Mouse (Mus musculus) forebrain, postnatal 0 days (tissue): ENCODE results near the gene Utrn. TPM values are rescaled to one million over a fixed set of nuclear protein-coding genes. Genes with fewer than 3 reads are reported as not detected.

Experiments
- ATAC-seq: fragments of 200-750 bp; cut with Nextera tagmentation; 2 replicates; pipeline ENCODE4 v1.8.0; 2017; ENCODE audit warnings: mild to moderate bottlenecking, moderate library complexity
- DNase-seq: peaks from one replicate; pipeline ENCODE4 v3.0.0-alpha.2; 2015
- H3K27ac ChIP-seq: fragments of 300-500 bp; sonication (generic); 2 replicates; pipeline ENCODE4 v1.5.1; 2014; ENCODE audit warnings: low read depth, mild to moderate bottlenecking, antibody characterized with exemption, low read length, moderate library complexity, mixed read lengths
- H3K27me3 ChIP-seq: fragments of 300-500 bp; sonication (generic); 2 replicates; pipeline ENCODE4 v1.6.1; 2014; ENCODE audit warnings: mild to moderate bottlenecking, low read length, mixed read lengths; ENCODE audit not compliant: insufficient read depth
- H3K36me3 ChIP-seq: fragments of 300-500 bp; sonication (generic); 2 replicates; pipeline ENCODE4 v1.6.1; 2014; ENCODE audit warnings: mild to moderate bottlenecking, moderate library complexity; ENCODE audit not compliant: insufficient read depth
- H3K4me1 ChIP-seq: fragments of 300-500 bp; sonication (generic); 2 replicates; pipeline ENCODE4 v1.6.1; 2014; ENCODE audit warnings: antibody characterized with exemption; ENCODE audit not compliant: insufficient read depth
- H3K4me2 ChIP-seq: fragments of 300-500 bp; sonication (generic); 2 replicates; pipeline ENCODE4 v1.6.1; 2014; ENCODE audit warnings: low read depth, mild to moderate bottlenecking, moderate library complexity
- H3K4me3 ChIP-seq: fragments of 300-500 bp; sonication (generic); 2 replicates; pipeline ENCODE4 v1.5.1; 2014; ENCODE audit warnings: low read depth, low read length, mixed read lengths
- H3K9ac ChIP-seq: fragments of 300-500 bp; sonication (generic); 2 replicates; pipeline ENCODE4 v1.6.1; 2014; ENCODE audit warnings: mild to moderate bottlenecking
- H3K9me3 ChIP-seq: fragments of 300-500 bp; sonication (generic); 2 replicates; pipeline ENCODE4 v1.6.1; 2016; ENCODE audit warnings: low read length
- CTCF ChIP-seq: sonication (generic); IDR thresholded peaks from 2 replicates; pipeline ENCODE4 v1.5.1; 2016; ENCODE audit warnings: antibody characterized with exemption, control low read depth, low read depth
- WGBS: fragments of 180-500 bp; shearing (Covaris S2); extraction: QIAGEN DNeasy Blood & Tissue Kit; methylation state at CpG from one replicate; pipeline ENCODE4 v1.1.7; 2014; 5-methylcytosine and 5-hydroxymethylcytosine counted together
- polyA plus RNA-seq: library from polyadenylated mRNA; unstranded; fragments of >200 nt; fragmentation: Nextera tagmentation; extraction: Ambion mirVana; gene quantifications from 2 replicates; pipeline ENCODE4 v1.2.1, GENCODE M21; 2015
- total RNA-seq: library from RNA; depleted of rRNA; stranded (reverse); fragments of >200 nt; gene quantifications from 2 replicates; pipeline ENCODE4 v1.2.3, GENCODE M21; 2014

Gene Utrn
- total and polyA plus RNA-seq, 2 experiments from 2014 or later = 14.2 to 26.8 TPM

DNA sequence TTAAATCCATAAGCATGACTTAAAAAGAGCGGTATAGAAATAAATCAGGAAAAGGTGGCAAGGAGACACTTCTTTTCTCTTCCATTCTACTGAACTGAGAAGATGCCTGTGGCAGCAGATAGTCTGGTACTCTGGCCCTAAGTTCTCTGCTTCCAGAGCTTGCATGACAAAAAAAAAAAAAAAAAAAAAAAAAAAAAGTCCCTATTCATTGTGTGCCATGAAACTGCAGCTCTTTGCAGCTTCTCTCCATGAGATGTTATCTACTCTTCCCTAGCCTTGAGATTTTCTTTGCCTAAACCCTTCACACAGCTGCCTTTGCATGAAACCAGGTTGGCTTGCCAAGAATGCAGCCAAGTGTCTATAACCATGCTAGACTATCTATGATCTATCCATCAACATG lies 489.0 kb downstream of the Utrn start:
- Histone ChIP-seq H3K9me3 (no peaks in the 10 kb centered on the region), H3K4me1 (no peaks in the 10 kb centered on the region), H3K36me3 (no peaks in the 10 kb centered on the region), H3K9ac (no peak overlapping the region), H3K4me3 (no peak overlapping the region), H3K27ac (no peak overlapping the region), H3K4me2 (no peak overlapping the region), H3K27me3 (no peaks in the 10 kb centered on the region)
- ATAC-seq (no peak), DNase-seq (no peak)
- WGBS = 95% methylated on average over 1 of the region's 1 CpGs
- no peak for TF ChIP-seq CTCF

DNA sequence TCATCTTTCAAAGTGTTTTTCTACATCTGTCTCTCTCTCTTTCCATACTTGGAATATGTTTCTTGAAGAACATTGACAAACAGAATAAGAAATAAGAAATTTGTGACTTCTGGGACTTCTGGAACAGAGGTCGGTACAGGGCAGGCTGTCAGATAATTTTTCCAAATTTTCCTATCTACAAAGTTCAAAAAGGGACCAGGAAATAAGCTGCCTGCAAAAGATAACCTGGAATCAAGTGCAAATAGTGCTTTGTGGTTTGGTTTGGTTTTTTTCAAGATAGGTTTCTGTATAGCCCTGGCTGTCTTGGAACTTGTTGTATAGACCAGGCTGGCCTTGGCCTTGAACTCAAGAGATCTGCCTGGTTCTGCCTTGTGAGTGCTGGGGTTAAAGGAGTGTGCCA lies 490.0 kb downstream of the Utrn start:
- DNase-seq (no peak), ATAC-seq (no peak)
- Histone ChIP-seq H3K27ac (no peak overlapping the region), H3K4me3 (no peak overlapping the region), H3K9ac (no peak overlapping the region), H3K9me3 (no peaks in the 10 kb centered on the region), H3K27me3 (no peaks in the 10 kb centered on the region), H3K4me1 (no peaks in the 10 kb centered on the region), H3K4me2 (no peak overlapping the region), H3K36me3 (no peaks in the 10 kb centered on the region)
- 98% methylated on average over 1 of the region's 1 CpGs for WGBS
- no peak for TF ChIP-seq CTCF

DNA sequence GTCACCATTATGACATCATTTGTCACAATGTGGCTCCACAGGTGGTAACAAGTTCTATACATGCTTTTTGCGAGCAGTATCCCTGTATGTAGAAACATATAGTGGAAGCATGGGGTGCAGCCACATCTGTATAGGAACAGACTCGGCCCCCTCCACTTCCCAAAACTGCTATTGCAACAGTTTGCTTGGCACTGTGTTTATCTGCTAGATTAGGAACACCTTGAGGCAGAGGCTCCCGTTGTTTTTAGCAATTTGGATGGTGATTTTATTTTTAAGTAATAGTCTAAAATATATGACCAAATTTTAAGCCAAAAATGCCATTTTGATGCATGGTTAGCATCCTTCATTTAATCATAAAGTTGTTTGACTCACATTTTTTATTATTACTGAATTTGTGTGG lies 491.4 kb downstream of the Utrn start:
- ATAC-seq = no peak
- no peaks in the 10 kb centered on the region for H3K9me3 ChIP-seq
- no peak for TF ChIP-seq CTCF
- WGBS = 61% methylated on average over 3 of the region's 3 CpGs
- no peak for DNase-seq
- no peak overlapping the region for H3K4me3 ChIP-seq
- no peaks in the 10 kb centered on the region for H3K27me3 ChIP-seq
- no peak overlapping the region for H3K4me2 ChIP-seq
- no peaks in the 10 kb centered on the region for H3K36me3 ChIP-seq
- no peak overlapping the region for H3K9ac ChIP-seq
- no peaks in the 10 kb centered on the region for H3K4me1 ChIP-seq
- H3K27ac ChIP-seq = no peak overlapping the region

DNA sequence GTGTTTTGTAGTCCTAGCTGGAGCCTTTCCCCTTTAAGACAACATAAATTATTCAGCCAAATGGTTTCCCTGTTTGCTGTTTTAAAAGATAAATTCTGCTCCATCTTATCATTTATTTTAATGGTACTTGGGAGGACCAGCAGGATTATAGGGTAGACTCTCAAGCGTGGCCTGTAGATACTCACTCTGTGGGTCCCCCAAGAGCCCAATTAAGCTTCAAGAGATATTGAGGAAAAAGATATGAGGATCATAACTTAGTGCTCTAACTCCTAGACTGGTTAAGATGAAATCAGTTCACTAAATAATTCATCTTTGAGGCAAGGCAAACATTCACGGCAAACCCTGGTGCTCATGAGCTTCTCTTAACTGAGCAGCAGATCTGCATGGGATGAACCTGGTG lies 493.1 kb downstream of the Utrn start:
- 89% methylated on average over 2 of the region's 2 CpGs for WGBS
- Histone ChIP-seq H3K27me3 (no peaks in the 10 kb centered on the region), H3K9ac (no peak overlapping the region), H3K36me3 (no peaks in the 10 kb centered on the region), H3K9me3 (no peaks in the 10 kb centered on the region), H3K27ac (no peak overlapping the region), H3K4me3 (no peak overlapping the region), H3K4me1 (no peaks in the 10 kb centered on the region), H3K4me2 (no peak overlapping the region)
- no peak for DNase-seq
- no peak for TF ChIP-seq CTCF
- no peak for ATAC-seq

DNA sequence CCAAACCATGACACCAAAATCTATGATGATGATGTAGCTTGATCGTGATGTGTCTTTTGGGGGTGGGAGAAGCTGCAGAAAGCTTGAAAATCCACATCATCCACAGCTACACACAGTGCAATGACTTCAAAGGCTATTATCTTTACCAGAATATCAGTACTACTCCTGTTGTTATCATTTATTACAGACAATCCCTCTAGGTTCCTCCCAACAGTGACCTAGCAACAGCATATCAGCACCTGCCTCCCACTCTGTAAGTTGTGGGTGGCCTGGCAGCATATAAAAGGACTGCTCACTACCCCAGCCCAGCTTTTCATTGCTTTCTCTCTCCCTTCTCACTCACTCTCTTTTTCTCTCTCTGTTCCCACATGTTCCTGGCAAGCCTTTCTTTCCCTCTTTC lies 494.4 kb downstream of the Utrn start:
- no peaks in the 10 kb centered on the region for H3K36me3 ChIP-seq
- H3K4me1 ChIP-seq = no peaks in the 10 kb centered on the region
- no peak overlapping the region for H3K4me3 ChIP-seq
- no peaks in the 10 kb centered on the region for H3K9me3 ChIP-seq
- ATAC-seq (no peak), DNase-seq (no peak)
- H3K4me2 ChIP-seq = no peak overlapping the region
- 90% methylated on average over 1 of the region's 1 CpGs for WGBS
- no peak overlapping the region for H3K9ac ChIP-seq
- no peak overlapping the region for H3K27ac ChIP-seq
- no peaks in the 10 kb centered on the region for H3K27me3 ChIP-seq
- no peak for TF ChIP-seq CTCF

DNA sequence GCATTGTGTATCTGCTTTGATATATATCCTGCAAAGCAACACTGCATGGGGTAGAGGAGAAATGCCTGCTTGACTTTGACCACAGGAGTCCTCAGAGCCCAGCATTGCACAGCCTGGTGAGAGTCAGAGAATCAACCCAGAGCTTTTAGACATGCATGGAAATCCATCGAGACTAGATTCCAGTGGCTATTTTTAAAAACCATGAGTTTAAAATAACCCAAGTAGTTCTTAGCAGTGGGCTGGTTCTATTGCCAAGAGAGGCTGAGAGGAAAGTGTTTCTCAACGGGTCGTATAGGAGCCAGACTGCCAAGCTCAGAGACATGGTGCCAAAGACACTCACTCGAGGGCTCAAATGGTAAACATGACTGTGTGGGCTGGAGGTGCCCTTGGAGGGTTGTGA lies 514.6 kb downstream of the Utrn start:
- Histone ChIP-seq H3K9ac (no peak overlapping the region), H3K27me3 (no peaks in the 10 kb centered on the region), H3K36me3 (no peaks in the 10 kb centered on the region), H3K4me2 (no peak overlapping the region), H3K9me3 (no peaks in the 10 kb centered on the region), H3K4me1 (no peaks in the 10 kb centered on the region), H3K4me3 (no peak overlapping the region), H3K27ac (no peak overlapping the region)
- 57% methylated on average over 4 of the region's 4 CpGs for WGBS
- ATAC-seq (peak; percentile 76), DNase-seq (peak; percentile 37)
- TF ChIP-seq CTCF = no peak

DNA sequence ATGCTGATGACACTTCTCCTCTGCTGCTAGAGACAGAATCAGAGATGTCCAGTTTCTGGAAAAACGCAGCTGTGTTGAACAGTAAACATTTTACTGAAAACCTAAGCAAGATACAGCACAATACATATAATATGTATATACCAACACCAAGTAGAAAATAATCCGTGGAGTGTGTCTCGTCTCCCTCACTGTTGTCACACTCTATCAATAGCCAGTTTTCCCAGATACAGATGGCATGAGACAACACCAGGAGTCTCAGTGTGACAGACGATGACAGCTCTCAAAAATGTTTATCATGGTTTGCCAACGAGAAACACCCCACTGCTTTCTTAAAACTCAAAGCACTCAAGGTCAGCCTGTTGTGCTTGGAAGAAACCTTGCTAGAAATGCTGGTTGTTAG lies 515.1 kb downstream of the Utrn start:
- H3K4me1 ChIP-seq = no peaks in the 10 kb centered on the region
- H3K27ac ChIP-seq = no peak overlapping the region
- H3K4me2 ChIP-seq = no peak overlapping the region
- DNase-seq (no peak), ATAC-seq (peak; percentile 88)
- TF ChIP-seq CTCF = no peak
- H3K4me3 ChIP-seq = no peak overlapping the region
- H3K36me3 ChIP-seq = no peaks in the 10 kb centered on the region
- H3K9ac ChIP-seq = no peak overlapping the region
- no peaks in the 10 kb centered on the region for H3K27me3 ChIP-seq
- H3K9me3 ChIP-seq = no peaks in the 10 kb centered on the region
- WGBS = 64% methylated on average over 5 of the region's 5 CpGs
